Mouse (Mus musculus): ENCODE data around the gene Gpr150. TPM values are rescaled to one million over a fixed set of nuclear protein-coding genes. Genes with fewer than 3 reads are reported as not detected.
A peak's percentile ranks its signal among the peaks of the same experiment; 100 is the strongest.

The Gpr150 gene
- total RNA-seq (2015; ENCODE audit: low replicate concordance) (0.72 TPM in 1 of 2 replicates, not detected in the other), total RNA-seq (2017; ENCODE audit: low replicate concordance) (0.26 TPM in 1 of 2 replicates, not detected in the other)

DNA sequence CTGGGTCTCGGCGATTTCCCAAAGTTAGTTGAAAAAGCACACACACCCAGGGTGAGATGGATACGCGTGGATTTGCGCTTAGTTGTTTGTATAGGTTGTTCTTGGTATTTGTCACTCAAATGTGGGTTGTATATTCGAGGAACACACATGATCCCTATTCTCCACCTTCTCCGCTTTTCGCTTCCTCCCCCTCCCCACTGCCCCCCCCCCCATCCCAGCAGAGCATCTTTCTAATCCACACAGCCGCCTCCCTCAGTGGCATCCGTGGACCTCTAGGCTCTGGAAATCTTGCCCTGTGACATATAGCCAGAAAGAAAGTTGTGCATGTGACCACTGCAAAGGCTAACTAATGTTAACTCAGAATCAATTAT lies at the start of gene Gpr150:
Gene Gpr150, minus strand, starts transcription at position 101 of the 371 bp plus-strand sequence.
- no peak for ATAC-seq (replicated peaks; ENCODE audit: low FRiP score, poor library complexity, severe bottlenecking)

DNA sequence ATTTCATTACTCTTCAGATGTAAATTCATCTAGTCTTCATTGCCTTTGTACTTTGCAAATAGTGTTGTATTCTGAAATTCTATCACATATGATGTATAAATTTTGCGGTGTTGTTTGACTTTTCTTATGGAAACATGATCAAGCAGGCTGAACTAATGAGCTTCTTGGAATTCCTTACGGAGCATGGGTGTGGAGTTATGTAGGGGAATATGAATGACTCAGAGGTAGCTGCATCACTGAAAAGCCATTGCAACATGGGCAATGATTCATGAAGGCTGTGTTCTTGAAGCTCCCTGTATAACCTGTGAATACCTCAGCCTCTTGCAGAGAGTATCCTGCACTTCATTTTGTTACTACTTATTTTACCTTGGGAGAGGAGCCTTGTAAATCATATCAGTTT lies 45.2 kb upstream of the Gpr150 start:
- no peak for ATAC-seq (replicated peaks; ENCODE audit: low FRiP score, poor library complexity, severe bottlenecking)

DNA sequence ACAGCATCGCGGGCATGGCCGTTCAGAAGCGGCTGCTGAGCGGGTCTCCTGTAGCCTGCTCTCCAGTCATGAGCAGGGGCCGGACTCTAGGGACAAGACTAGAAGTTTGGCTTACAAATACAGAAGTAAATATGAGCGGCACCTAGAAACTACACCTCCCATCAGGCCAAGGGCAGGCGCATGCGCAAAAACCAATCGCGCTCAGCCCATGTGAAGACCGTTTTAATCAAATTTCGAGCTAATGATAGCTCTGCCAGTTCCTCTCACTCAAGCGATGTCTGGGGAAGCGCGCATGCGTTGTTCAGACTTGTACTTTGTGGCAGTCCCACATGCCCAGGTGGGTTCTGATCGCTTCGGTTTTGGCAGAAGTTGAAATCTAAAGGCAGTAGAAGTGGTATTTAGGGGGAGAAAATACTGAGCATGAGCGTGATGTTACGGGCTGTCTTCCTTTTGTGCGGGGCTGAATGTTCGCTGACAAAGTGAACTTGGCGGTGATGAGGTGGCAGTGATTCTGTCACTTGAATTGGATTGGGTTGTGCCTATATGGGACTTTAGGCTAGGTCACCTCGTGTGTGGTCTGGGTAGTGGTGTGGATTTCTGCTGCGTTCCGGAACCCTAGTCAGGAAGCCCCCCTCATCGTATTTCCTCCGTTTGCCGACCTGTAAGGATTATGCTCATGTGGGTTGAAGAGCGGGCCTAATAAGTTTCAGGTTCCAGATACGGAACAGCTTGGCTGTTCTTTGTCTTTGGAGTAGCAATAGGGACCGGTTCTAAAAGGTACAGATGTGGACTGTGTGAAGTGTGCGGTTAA lies 41.9 kb upstream of the Gpr150 start, which contains the start of the genes Arsk and Ttc37:
Gene Arsk, minus strand, starts transcription at position 168 of the 811 bp plus-strand sequence.
Gene Ttc37, plus strand, starts transcription at position 242 of the 811 bp plus-strand sequence.
- ATAC-seq (replicated peaks; ENCODE audit: low FRiP score, poor library complexity, severe bottlenecking), result peak; percentile 94

DNA sequence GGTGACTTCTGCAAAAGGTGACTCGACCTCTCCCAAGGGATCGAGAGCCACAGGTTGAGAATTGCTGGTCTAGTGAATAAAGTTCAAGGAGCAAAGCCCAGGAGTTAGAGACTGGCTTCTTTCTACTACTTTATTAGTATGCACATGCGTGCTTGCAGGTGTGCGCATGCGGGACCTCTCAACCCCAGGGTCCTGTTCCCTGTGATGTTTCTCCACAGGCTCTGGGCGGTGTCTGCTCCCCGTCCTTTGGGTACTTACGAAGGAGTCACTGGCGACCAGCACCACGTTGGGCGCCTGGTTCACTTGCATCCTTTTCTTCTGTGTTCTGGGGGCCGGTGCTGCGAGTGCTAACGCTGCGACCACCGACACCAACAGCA lies 41.3 kb upstream of the Gpr150 start:
- ATAC-seq (replicated peaks; ENCODE audit: low FRiP score, poor library complexity, severe bottlenecking), result peak; percentile 73

- no peak for ATAC-seq (replicated peaks; ENCODE audit: low FRiP score, poor library complexity, severe bottlenecking)
These were observed 17.5 kb upstream of the Gpr150 start for GRCm38 (mm10) chr13:76074323-76074722.

GRCm38 (mm10) chr13:76064363-76064945 lies 7.7 kb upstream of the Gpr150 start:
- no peak for ATAC-seq (replicated peaks; ENCODE audit: low FRiP score, poor library complexity, severe bottlenecking)

DNA sequence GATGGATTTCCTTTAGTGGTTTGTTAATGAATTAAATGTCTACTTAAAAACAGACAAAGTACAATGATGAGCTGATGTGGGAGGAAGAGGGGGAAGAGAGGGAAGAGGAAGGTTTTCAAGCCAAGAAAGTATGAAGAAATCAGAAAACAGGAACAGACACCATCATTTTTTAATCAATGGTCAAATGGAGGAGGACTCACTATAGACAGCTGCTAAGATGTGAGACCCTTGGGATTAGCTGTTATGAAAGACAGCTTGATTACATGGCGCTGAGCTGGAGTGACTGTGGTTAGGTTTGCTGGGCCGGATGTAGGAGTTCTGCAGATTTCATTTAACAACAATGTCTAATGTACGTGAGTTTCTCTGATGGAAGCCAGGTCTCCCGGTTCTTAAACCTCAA lies 6.8 kb upstream of the Gpr150 start:
- ATAC-seq (replicated peaks; ENCODE audit: low FRiP score, poor library complexity, severe bottlenecking), result no peak

DNA sequence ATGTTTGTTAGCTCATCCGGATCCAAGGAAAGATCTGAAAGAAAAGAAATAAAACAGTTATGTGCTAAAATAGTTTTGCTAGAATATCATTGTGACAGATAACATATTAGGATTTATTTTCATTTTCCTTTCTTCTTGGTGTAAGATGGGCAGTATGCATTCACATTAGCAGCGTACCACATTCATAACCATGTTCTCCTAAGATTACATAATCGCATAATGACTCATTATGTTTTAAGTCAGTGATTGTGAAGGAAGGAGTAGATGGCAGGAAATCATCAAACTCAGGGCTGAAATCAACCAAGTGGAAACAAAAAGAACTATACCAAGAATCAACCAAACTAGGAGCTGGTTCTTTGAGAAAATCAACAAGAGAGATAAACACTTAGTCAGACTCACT lies 5.8 kb upstream of the Gpr150 start:
- ATAC-seq (replicated peaks; ENCODE audit: low FRiP score, poor library complexity, severe bottlenecking), result no peak

- ATAC-seq (replicated peaks; ENCODE audit: low FRiP score, poor library complexity, severe bottlenecking), result no peak
These were observed 5.3 kb upstream of the Gpr150 start for GRCm38 (mm10) chr13:76062126-76062525.

- ATAC-seq (replicated peaks; ENCODE audit: low FRiP score, poor library complexity, severe bottlenecking), result no peak
These were observed 2.8 kb upstream of the Gpr150 start for GRCm38 (mm10) chr13:76059591-76059990.

DNA sequence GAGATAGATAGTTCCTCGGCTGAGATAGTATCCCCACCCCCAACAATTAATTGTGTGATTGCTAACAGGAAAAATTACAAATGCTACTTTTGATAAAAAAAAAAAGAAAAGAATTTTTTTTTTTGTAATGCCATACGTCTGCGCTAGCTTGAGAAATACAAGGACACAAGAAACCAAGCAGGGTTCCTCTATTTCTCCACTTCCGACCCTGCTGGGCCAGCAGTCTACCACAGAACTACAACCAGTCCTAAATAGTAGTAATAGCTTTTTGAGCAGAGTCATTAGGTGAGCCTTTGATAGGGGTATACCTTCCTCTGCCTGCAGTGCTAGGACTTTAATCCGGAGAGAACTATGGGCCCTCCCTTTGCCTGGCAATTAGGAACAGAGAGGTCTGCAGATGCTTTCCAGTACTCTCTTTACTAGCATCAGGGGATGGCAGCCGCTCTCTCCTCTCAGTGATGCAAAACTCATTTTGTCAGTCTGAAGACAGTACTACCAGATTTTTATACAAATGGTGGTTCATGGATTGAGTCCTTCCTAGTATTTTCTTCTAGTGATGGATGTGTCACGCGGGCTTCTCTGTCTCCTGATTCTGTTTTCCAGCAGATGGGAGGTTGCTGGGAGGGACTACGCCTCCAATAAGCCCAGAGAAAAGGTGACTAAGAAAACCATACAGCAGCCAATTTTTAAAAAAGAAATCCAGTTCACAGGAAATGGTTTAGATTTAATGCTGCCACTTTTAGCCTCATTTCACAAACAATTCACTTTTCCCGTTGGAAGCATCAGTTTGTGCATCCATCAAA lies 672 bp upstream of the Gpr150 start:
- no peak for ATAC-seq (replicated peaks; ENCODE audit: low FRiP score, poor library complexity, severe bottlenecking)

GRCm38 (mm10) chr13:76056261-76056724 lies 503 bp downstream of the Gpr150 start:
- ATAC-seq (replicated peaks; ENCODE audit: low FRiP score, poor library complexity, severe bottlenecking), result peak; percentile 84

GRCm38 (mm10) chr13:76055391-76056232 lies 1.2 kb downstream of the Gpr150 start:
- peak; percentile 73 for ATAC-seq (replicated peaks; ENCODE audit: low FRiP score, poor library complexity, severe bottlenecking)

- ATAC-seq (replicated peaks; ENCODE audit: low FRiP score, poor library complexity, severe bottlenecking), result no peak
These were observed 11.8 kb downstream of the Gpr150 start for GRCm38 (mm10) chr13:76044971-76045370.

DNA sequence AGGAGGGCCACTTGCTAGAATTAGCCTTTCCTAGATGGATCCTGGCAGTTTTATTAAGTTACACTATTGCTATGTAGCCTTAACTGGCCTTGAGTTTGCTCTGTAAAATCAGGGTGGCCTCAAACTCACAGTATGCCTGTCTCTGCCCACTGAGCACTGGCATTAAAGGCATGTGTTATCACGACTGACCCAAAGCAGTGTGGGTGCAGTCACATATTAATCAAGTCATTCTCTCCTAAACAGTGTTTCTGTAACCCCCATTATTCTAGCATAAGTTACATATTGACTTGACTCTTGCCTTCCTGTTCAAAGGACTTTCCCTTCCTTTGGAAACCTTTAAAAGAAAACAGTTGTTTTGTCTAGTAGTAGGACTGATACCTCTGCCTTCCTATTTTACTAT lies 14.3 kb downstream of the Gpr150 start:
- no peak for ATAC-seq (replicated peaks; ENCODE audit: low FRiP score, poor library complexity, severe bottlenecking)

DNA sequence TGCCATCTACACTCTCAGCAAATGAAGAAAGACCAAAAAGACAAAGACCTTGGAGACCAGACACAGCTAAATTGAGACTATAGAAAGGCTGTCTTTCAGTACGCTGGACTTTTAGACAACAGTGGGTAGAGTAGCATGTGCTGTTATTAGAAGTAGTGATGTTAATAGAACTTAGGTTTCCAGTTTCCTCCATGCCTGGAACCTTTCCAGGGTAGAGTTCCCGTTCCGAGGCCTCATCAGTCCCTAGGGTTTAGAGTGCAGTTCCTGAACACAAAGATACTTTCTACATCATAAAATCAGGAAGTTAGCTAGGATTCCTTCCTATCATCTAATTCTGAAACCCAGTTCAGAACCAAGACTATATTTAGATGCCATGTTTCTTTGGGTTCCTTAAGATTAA lies 32.2 kb downstream of the Gpr150 start:
- ATAC-seq (replicated peaks; ENCODE audit: low FRiP score, poor library complexity, severe bottlenecking), result no peak

- no peak for ATAC-seq (replicated peaks; ENCODE audit: low FRiP score, poor library complexity, severe bottlenecking)
These were observed 35.0 kb downstream of the Gpr150 start for GRCm38 (mm10) chr13:76021782-76022181.

DNA sequence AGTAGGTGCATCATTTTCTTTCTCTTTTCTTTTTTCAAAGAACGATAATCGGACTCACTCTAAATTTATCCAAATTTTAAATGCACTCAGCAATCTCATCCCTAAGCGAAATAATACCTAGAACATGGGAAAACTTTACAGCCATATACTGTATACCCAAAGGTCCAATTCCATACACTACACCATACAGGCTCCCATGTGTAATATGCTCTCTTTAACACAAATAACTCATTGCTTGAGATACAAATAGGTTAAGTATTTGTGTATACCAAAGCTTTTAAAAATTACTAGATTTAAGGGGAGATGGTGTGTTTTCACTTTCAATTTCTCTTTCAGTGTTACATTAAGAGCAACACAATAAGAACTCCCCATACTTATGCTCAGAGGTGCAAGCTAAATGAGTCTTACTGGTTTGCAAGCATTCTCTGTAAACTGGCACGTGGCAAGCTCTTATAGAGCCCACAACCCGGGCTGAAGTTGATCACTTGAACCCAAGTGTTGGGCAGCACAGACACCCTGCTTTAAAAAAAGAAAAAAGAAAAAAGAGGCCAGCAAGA lies 37.9 kb downstream of the Gpr150 start:
- no peak for ATAC-seq (replicated peaks; ENCODE audit: low FRiP score, poor library complexity, severe bottlenecking)
